Mouse (Mus musculus) kidney, adult 2 months (tissue): ENCODE measurements around the gene Lmntd1. TPM values are rescaled to one million over a fixed set of nuclear protein-coding genes. Genes with fewer than 3 reads are reported as not detected.
A peak's percentile ranks its signal among the peaks of the same experiment; 100 is the strongest.

Source experiments
- DNase-seq: peaks from one replicate; pipeline ENCODE4 v3.0.0; 2021
- H3K27ac ChIP-seq: fragments of 200-500 bp; 2 replicates; pipeline ENCODE4 v1.5.1; 2012; ENCODE audit warnings: low read depth, low read length, control low read depth, inconsistent platforms; ENCODE audit not compliant: insufficient read depth
- H3K27me3 ChIP-seq: fragments of 200-500 bp; replicated peaks from 2 replicates; pipeline ENCODE4 v1.6.1; 2012; ENCODE audit warnings: mild to moderate bottlenecking, moderate library complexity, low read length, inconsistent platforms; ENCODE audit not compliant: control insufficient read depth, insufficient read depth
- H3K36me3 ChIP-seq: fragments of 200-500 bp; 2 replicates; pipeline ENCODE4 v1.6.1; 2012; ENCODE audit warnings: mild to moderate bottlenecking, moderate library complexity, low read length, inconsistent platforms; ENCODE audit not compliant: control insufficient read depth, insufficient read depth
- H3K4me1 ChIP-seq: fragments of 200-500 bp; 2 replicates; pipeline ENCODE4 v1.6.1; 2011; ENCODE audit warnings: low read length; ENCODE audit not compliant: control insufficient read depth, insufficient read depth
- H3K4me3 ChIP-seq: fragments of 200-500 bp; 2 replicates; pipeline ENCODE4 v1.5.1; 2011; ENCODE audit warnings: mild to moderate bottlenecking, low read depth, low read length, control low read depth; ENCODE audit not compliant: insufficient read depth
- CTCF ChIP-seq: fragments of 200-500 bp; conservative IDR thresholded peaks from 2 replicates; pipeline ENCODE4 v1.5.1; 2011; ENCODE audit warnings: low read depth, mild to moderate bottlenecking, control low read depth, low read length, moderate library complexity, mixed read lengths; ENCODE audit not compliant: insufficient read depth, insufficient read length
- POLR2A ChIP-seq: fragments of 200-500 bp; IDR thresholded peaks from one replicate; pipeline ENCODE4 v1.6.1; 2011; ENCODE audit warnings: low read depth, low read length, control low read depth
- WGBS: fragments of 180-500 bp; shearing (Covaris S2); methylation state at CpG from one replicate; pipeline ENCODE4 v1.1.7; 2018; 5-methylcytosine and 5-hydroxymethylcytosine counted together
- polyA plus RNA-seq: library from polyadenylated mRNA; depleted of rRNA; stranded (reverse); fragments of >200 nt; gene quantifications from 2 replicates; pipeline ENCODE4 v1.2.3, GENCODE M21; 2012

Lmntd1 gene
- polyA plus RNA-seq, 1 experiment: 0.34 TPM

DNA sequence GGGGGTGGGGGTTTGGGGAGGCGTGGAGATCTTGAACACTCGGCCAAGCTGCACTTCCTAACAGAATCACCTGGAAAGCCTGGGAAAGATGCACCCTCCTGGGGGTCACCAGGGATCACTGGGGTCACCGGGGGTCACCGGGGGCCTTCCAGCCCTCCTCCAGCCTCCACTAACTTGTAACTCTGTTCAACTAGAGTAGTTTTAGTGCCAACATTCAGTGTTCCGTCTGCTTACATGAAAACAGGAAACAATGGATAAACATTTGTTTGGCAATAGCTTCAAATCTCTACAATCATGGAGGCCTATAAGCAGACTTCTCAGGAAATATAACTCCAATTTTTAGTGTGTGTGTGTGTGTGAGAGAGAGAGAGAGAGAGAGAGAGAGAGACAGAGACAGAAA is 38.9 kb upstream of the Lmntd1 start:
- Histone ChIP-seq H3K27ac (no peak overlapping the region), H3K4me1 (no peaks in the 10 kb centered on the region), H3K36me3 (no peaks in the 10 kb centered on the region), H3K27me3 (no peaks in the 10 kb centered on the region), H3K4me3 (no peak overlapping the region)
- TF ChIP-seq POLR2A: no peak
- no peak for TF ChIP-seq CTCF
- WGBS: 82% methylated on average over 5 of the region's 5 CpGs
- DNase-seq: no peak

DNA sequence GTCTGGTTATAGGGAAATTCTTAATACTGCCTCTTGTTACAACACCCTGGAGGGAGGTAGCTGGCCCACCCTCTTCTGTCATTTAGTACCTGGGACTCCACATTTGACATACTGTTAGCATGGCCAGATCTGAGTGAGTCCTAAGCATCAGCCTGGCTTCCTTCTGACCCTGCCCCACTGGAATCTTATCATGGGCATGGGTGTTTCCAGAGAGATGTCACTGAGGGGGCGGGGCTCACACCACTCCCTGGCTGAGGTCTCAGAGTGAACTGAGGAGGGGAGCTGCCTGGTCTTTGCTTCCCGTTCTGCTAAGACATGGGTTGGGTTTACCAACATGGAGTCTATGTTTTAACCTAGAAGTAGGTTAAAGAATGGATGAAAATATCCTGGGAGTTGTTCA is 37.9 kb upstream of the Lmntd1 start:
- H3K27me3 ChIP-seq: no peaks in the 10 kb centered on the region
- no peak for TF ChIP-seq POLR2A
- TF ChIP-seq CTCF: no peak
- no peak overlapping the region for H3K4me3 ChIP-seq
- no peak overlapping the region for H3K27ac ChIP-seq
- DNase-seq: no peak
- H3K4me1 ChIP-seq: no peaks in the 10 kb centered on the region
- WGBS: 88% methylated on average over 2 of the region's 2 CpGs
- no peaks in the 10 kb centered on the region for H3K36me3 ChIP-seq

DNA sequence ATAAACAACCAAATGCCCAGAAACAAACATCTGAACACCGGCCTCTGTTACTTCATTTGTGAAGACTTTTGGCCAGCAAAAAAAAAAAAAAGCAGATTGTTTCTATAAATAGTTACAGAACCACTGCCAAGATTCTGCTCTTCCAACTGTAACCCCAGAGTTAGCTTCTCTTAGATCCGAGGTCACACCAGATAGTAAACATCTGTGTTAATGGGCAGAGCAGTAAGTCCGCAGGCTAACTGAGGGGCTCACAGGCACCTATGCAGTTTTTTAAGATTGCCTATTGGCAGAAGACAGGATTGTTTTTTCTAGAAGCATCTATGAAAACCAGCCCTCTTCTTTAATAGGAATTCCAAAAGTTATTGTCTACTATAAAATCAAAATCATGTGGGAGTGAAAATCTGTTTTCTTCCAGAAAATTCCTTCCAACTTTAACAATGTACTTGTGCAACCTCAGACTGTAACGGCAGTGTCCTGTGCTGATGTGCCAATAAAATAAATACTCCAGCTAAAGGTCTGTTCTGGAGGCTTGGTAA is 26.9 kb upstream of the Lmntd1 start:
- Histone ChIP-seq H3K4me1 (0 out of 2 replicates have a peak, but pooled peaks cover 2% of the 10 kb centered on the region), H3K27ac (no peak overlapping the region), H3K4me3 (no peak overlapping the region), H3K27me3 (no peaks in the 10 kb centered on the region), H3K36me3 (no peaks in the 10 kb centered on the region)
- WGBS: 41% methylated on average over 4 of the region's 4 CpGs
- TF ChIP-seq POLR2A (no peak), CTCF (no peak)
- DNase-seq: peak; percentile 51

DNA sequence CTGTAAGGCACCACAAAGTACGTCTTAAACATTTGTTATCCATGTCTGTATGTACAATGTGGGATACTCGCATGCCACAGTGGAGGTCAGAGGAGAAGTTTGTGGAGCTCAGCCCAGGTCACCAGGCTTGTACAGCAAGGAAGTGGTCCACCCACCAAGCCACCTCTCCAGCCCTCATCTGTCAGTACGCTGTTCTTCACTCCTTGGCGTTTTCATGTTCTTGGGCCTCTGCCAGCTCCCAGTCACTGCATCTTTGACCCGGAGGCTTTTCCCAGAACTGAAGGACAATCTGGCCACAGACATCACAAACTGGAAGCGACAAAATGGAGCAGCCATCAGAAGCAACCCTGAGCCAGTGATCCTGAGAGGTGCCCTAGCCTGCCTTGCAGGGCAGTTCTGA is 24.1 kb upstream of the Lmntd1 start:
- Histone ChIP-seq H3K27me3 (no peaks in the 10 kb centered on the region), H3K36me3 (no peaks in the 10 kb centered on the region), H3K4me1 (0 out of 2 replicates have a peak, but pooled peaks cover 2% of the 10 kb centered on the region), H3K27ac (no peak overlapping the region), H3K4me3 (no peak overlapping the region)
- TF ChIP-seq CTCF (no peak), POLR2A (no peak)
- WGBS: 31% methylated on average over 6 of the region's 6 CpGs
- peak; percentile 80 for DNase-seq

DNA sequence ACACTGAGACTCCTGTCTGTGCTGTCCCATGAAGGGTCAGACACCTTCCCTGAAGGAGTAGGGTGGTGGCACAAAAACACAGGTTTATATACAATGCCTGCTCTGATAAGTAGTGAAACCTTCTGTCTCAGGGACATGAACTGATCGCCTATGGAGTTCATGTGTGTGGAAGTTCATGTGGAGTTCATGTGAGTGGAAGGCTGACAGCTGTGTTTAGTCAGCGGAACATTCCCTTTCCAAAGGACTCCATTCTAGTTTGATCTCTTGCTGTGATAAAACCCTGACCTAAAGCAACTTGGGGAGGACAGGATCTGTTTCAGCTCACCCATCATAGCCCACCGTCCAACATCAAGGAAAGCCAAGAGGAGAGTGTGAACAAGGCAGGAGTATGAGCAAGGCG is 22.6 kb upstream of the Lmntd1 start:
- TF ChIP-seq CTCF (no peak), POLR2A (no peak)
- Histone ChIP-seq H3K27ac (no peak overlapping the region), H3K4me3 (no peak overlapping the region), H3K36me3 (no peaks in the 10 kb centered on the region), H3K4me1 (0 out of 2 replicates have a peak, but pooled peaks cover 2% of the 10 kb centered on the region), H3K27me3 (no peaks in the 10 kb centered on the region)
- 59% methylated on average over 4 of the region's 4 CpGs for WGBS
- no peak for DNase-seq

DNA sequence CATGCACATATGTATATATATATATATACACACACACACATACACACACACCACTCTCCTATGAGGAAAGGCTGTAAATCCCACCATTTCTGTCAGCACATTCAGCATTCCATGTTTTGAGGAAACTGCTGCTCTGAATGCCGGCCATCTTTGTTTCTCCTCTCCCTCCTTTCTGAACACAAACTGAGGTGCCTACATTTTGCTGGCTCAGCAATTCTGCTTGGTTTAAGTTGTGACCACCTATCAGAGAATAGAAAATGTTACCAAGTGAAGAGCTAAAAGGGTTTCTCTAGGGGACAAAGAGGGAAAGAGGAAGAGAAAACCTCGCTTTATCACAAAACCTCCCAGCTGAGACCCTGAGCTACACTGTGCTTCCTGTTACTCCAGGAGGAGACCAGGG is 20.3 kb upstream of the Lmntd1 start:
- WGBS: 77% methylated on average over 2 of the region's 2 CpGs
- H3K4me3 ChIP-seq: no peak overlapping the region
- no peak for DNase-seq
- no peak overlapping the region for H3K27ac ChIP-seq
- H3K4me1 ChIP-seq: no peaks in the 10 kb centered on the region
- TF ChIP-seq CTCF (no peak), POLR2A (no peak)
- no peaks in the 10 kb centered on the region for H3K36me3 ChIP-seq
- H3K27me3 ChIP-seq: no peaks in the 10 kb centered on the region

DNA sequence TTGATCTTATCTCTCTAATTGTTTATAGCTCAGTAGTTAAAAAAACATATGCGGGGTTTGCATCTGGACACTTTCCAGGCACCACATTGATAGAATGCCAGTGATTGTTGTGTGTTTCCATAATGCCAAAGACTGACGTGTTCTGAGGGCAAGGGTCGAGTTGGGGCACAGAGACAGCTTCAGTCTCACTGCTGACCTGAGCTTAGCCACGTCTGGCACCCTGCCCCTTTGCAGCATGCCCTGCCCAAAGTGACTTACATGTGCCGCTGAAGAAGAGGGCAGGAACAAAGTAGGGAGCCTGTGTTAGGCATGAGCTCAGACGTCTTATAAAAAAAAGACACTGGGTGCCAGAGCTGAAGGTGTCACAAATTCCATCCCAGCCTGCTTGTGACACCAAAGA is 16.1 kb upstream of the Lmntd1 start:
- 30% methylated on average over 6 of the region's 6 CpGs for WGBS
- Histone ChIP-seq H3K4me1 (no peaks in the 10 kb centered on the region), H3K27me3 (no peaks in the 10 kb centered on the region), H3K27ac (no peak overlapping the region), H3K36me3 (no peaks in the 10 kb centered on the region), H3K4me3 (no peak overlapping the region)
- TF ChIP-seq CTCF: no peak
- no peak for TF ChIP-seq POLR2A
- DNase-seq: peak; percentile 36

DNA sequence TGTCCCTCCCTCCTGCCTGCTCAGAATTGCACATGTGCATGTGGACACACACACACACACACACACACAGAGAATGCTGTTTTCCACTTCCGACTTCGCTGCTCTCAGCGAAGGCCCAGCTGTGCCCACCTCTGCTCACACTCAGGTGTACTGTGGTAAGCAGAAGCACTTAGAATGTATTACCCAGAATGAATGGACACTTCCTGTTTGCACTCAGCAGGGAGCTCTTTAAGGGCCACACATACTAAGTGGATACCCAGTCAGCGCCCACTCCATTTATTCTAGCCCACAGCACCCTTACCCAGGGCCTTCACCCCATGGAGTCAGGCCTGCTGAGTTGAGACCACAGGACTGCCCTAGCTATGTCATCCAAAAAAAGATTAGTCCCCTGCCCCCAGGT is 9.0 kb upstream of the Lmntd1 start:
- no peak overlapping the region for H3K27ac ChIP-seq
- DNase-seq: no peak
- WGBS: 82% methylated on average over 4 of the region's 4 CpGs
- no peak overlapping the region for H3K4me3 ChIP-seq
- H3K27me3 ChIP-seq: no peaks in the 10 kb centered on the region
- H3K4me1 ChIP-seq: no peaks in the 10 kb centered on the region
- no peaks in the 10 kb centered on the region for H3K36me3 ChIP-seq
- TF ChIP-seq CTCF: no peak
- no peak for TF ChIP-seq POLR2A
